Mouse (Mus musculus) heart, embryonic 13.5 days (tissue): ENCODE measurements around the gene Akt3. TPM values are rescaled to one million over a fixed set of nuclear protein-coding genes. Genes with fewer than 3 reads are reported as not detected.

Experiments used
- ATAC-seq: fragments of 200-750 bp; cut with Nextera tagmentation; 2 replicates; pipeline ENCODE4 v1.8.0; 2017; ENCODE audit warnings: moderate TSS enrichment; ENCODE audit not compliant: insufficient number of reproducible peaks, low FRiP score, low TSS enrichment; ENCODE audit errors: extremely low read depth
- H3K27ac ChIP-seq: fragments of 300-500 bp; sonication (generic); replicated peaks from 2 replicates; pipeline ENCODE4 v1.5.1; 2015; ENCODE audit warnings: moderate library complexity, mild to moderate bottlenecking, inconsistent platforms
- H3K27me3 ChIP-seq: fragments of 300-500 bp; sonication (generic); replicated peaks from 2 replicates; pipeline ENCODE4 v1.6.1; 2015; ENCODE audit warnings: mild to moderate bottlenecking, inconsistent platforms
- H3K36me3 ChIP-seq: fragments of 300-500 bp; sonication (generic); 2 replicates; pipeline ENCODE4 v1.6.1; 2015; ENCODE audit warnings: mild to moderate bottlenecking, inconsistent platforms
- H3K4me1 ChIP-seq: fragments of 300-500 bp; sonication (generic); 2 replicates; pipeline ENCODE4 v1.6.1; 2015; ENCODE audit warnings: inconsistent platforms
- H3K4me2 ChIP-seq: fragments of 300-500 bp; sonication (generic); 2 replicates; pipeline ENCODE4 v1.6.1; 2015; ENCODE audit warnings: inconsistent platforms, mild to moderate bottlenecking, moderate library complexity
- H3K4me3 ChIP-seq: fragments of 300-500 bp; sonication (generic); 2 replicates; pipeline ENCODE4 v1.5.1; 2015; ENCODE audit warnings: moderate library complexity, mild to moderate bottlenecking, inconsistent platforms
- H3K9ac ChIP-seq: fragments of 300-500 bp; sonication (generic); 2 replicates; pipeline ENCODE4 v1.6.1; 2015; ENCODE audit warnings: inconsistent platforms, mild to moderate bottlenecking, moderate library complexity
- H3K9me3 ChIP-seq: fragments of 300-500 bp; sonication (generic); 2 replicates; pipeline ENCODE4 v1.6.1; 2016; ENCODE audit warnings: inconsistent platforms
- WGBS: fragments of 180-500 bp; shearing (Covaris S2); methylation state at CpG from one replicate; pipeline ENCODE4 v1.1.7; 2015; ENCODE audit warnings: mixed read lengths; 5-methylcytosine and 5-hydroxymethylcytosine counted together
- polyA plus RNA-seq: library from polyadenylated mRNA; unstranded; fragments of >200 nt; fragmentation: Nextera tagmentation; extraction: Ambion mirVana; gene quantifications from 2 replicates; pipeline ENCODE4 v1.2.1, GENCODE M21; 2015

Gene Akt3
- polyA plus RNA-seq, 1 experiment from 2014 or later: 3.8 TPM

DNA sequence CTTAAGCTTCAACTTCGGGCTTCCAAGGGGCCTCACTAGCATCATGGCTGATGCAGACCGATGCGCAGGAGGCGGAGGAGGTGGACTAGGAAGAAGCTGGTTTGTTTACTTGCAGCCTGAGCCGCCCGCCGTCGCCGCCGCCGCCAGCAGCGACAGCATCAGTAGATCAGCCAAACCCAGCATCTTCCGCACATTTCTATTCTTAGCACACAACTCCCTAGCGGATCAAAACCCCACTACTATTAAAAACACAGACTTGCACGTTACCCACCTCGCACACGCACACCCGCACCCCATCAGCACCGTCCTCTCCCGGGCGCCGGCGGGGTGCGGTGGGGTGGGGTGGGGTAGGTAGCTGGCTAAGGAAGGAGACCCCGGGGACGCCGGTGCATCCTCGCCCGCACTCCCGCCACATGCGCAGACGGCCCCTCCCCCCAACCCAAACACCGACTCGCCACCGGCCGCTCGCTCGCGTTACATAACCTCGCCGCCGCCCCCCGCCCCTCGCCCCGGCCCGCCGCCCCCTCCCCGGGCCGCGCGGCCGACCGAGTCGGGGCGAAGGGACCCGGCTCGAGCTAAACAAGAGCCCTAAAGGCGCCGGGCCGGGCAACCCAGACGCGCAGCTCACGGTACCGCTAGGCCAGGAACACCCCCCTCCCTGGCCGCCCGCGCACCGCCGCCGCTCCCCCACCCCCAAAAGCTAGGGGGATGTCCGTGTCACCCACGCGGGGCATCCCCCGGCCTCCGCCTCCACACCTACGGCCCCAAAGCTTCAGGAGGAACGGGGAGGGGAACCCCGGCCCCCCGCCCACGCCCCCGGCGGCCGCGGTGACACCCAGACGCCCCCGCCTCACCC is 597 bp downstream of the Akt3 start:
- Histone ChIP-seq H3K36me3 (no peaks in the 10 kb centered on the region), H3K9me3 (no peaks in the 10 kb centered on the region), H3K4me3 (peak overlapping the region; percentile 91), H3K27me3 (no peaks in the 10 kb centered on the region), H3K4me1 (peaks cover 13% of the 10 kb centered on the region), H3K27ac (peak overlapping the region; percentile 95), H3K4me2 (peak overlapping the region; percentile 77), H3K9ac (peak overlapping the region; percentile 96)
- ATAC-seq: 0 out of 2 replicates have a peak, but pooled peaks have one; percentile 18
- whole genome bisulfite sequencing: under 1% methylated on average over 71 of the region's 86 CpGs

DNA sequence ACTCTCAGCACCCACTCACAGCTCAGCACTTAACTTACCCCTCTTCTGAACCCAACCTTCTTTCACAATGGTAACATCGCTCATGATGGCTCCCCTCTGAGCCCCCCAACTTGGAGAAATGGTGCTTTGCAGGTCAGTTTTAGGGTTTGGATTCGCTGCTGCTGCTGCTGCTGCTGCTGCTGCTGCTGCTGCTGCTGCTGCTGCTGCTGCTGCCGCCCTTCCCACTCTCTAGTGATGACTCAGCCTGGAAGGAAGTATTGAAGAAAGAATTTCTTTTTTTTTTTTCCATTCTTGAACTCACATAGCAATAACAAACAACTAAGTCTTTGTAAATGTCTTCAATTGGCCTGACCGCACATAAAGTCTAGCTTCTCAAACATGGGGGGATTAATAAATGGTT is 9.4 kb downstream of the Akt3 start:
- Histone ChIP-seq H3K4me3 (peak overlapping the region; percentile 28), H3K9ac (peak overlapping the region; percentile 53; the same call in 1 of the 2 replicates), H3K36me3 (peaks cover 4% of the 10 kb centered on the region; the same call in 1 of the 2 replicates), H3K27ac (no peak overlapping the region; the same call in 1 of the 2 replicates), H3K4me1 (peaks cover 6% of the 10 kb centered on the region), H3K27me3 (no peaks in the 10 kb centered on the region), H3K9me3 (no peaks in the 10 kb centered on the region), H3K4me2 (peak overlapping the region; percentile 45)
- ATAC-seq: no peak
- WGBS: 44% methylated on average over 4 of the region's 4 CpGs

DNA sequence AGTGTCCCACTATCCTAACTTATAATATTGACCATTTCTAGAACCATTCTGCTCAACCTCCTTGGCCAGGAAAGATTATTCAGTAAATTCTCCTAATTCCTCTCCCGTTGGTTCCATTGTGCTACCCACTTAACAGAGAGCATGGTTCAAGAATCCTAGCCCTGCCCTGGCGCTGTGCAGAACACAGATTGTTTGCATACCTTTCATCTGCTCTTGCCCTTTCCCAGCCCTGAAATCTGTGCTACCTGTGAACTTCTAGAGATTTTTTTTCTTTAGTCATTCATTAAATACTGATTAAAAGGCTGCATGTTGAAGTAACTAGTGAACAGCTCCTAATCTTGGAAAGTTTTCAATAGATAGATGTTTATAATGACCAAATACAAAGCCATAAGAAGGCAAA is 19.6 kb downstream of the Akt3 start:
- no peak overlapping the region for H3K4me3 ChIP-seq
- H3K27me3 ChIP-seq: no peaks in the 10 kb centered on the region
- ATAC-seq: no peak; the same call in 1 of the 2 replicates
- no peak overlapping the region for H3K9ac ChIP-seq
- WGBS: 26% methylated on average over 2 of the region's 2 CpGs
- H3K4me2 ChIP-seq: no peak overlapping the region
- no peaks in the 10 kb centered on the region for H3K9me3 ChIP-seq
- H3K36me3 ChIP-seq: peaks cover 9% of the 10 kb centered on the region
- no peak overlapping the region for H3K27ac ChIP-seq
- peaks cover 4% of the 10 kb centered on the region; the same call in 1 of the 2 replicates for H3K4me1 ChIP-seq

DNA sequence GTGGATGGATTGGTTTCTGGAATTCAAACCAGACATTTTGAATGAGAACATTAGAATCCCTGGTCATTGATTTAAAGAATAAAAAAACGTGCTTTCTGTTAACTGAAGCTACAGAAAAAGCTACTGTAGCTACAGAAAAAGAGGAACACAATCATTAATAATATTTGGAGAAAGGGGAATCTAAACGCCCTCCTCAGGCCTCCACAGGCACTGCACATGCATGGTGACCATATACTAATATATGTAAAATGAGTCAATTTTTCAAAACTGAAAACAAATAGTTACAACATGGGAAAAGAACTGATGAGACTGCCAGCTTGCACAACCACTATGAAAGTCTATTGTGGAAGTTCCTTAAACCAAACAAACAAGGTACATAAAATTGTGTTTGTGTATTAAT is 21.3 kb downstream of the Akt3 start:
- no peak overlapping the region for H3K4me3 ChIP-seq
- 60% methylated on average over 2 of the region's 2 CpGs for WGBS
- peaks cover 4% of the 10 kb centered on the region; the same call in 1 of the 2 replicates for H3K4me1 ChIP-seq
- no peak overlapping the region for H3K27ac ChIP-seq
- no peak overlapping the region for H3K4me2 ChIP-seq
- no peak for ATAC-seq
- no peak overlapping the region for H3K9ac ChIP-seq
- peaks cover 9% of the 10 kb centered on the region for H3K36me3 ChIP-seq
- no peaks in the 10 kb centered on the region for H3K9me3 ChIP-seq
- H3K27me3 ChIP-seq: no peaks in the 10 kb centered on the region

DNA sequence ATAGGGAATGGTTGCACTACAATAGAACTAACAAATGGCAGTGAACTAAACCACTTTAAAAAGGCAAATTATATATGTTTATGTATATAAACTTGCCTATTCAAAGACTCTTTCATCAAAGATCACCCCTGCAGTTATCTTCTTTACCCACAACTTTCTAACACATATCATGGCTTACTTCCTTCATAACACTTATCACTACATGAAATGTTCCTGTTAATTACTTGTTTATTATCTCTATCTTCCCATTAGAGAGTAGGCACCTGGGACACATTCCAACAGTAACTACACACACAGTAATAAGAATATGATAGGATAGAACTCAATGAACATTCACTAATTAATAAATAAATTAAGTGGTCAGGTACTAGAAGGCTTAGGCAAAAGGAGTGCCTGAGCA is 21.8 kb downstream of the Akt3 start:
- no peak for ATAC-seq

GRCm38 (mm10) chr1:177234462-177234861 is 23.5 kb downstream of the Akt3 start:
- no peaks in the 10 kb centered on the region for H3K27me3 ChIP-seq
- H3K9me3 ChIP-seq: no peaks in the 10 kb centered on the region
- H3K36me3 ChIP-seq: peaks cover 15% of the 10 kb centered on the region
- peaks cover 4% of the 10 kb centered on the region; the same call in 1 of the 2 replicates for H3K4me1 ChIP-seq
- ATAC-seq: no peak
- no peak overlapping the region for H3K9ac ChIP-seq
- H3K4me3 ChIP-seq: no peak overlapping the region
- 86% methylated on average over 5 of the region's 5 CpGs for WGBS
- H3K4me2 ChIP-seq: no peak overlapping the region
- H3K27ac ChIP-seq: no peak overlapping the region

More for the DNA sequence above, 21.8 kb downstream of the Akt3 start:
- Histone ChIP-seq H3K4me3 (no peak overlapping the region), H3K4me2 (no peak overlapping the region), H3K27me3 (no peaks in the 10 kb centered on the region), H3K36me3 (peaks cover 9% of the 10 kb centered on the region), H3K9me3 (no peaks in the 10 kb centered on the region), H3K4me1 (peaks cover 4% of the 10 kb centered on the region; the same call in 1 of the 2 replicates), H3K9ac (no peak overlapping the region), H3K27ac (no peak overlapping the region)

GRCm38 (mm10) chr1:177231122-177231521 is 26.9 kb downstream of the Akt3 start:
- Histone ChIP-seq H3K36me3 (peaks cover 15% of the 10 kb centered on the region), H3K9ac (no peak overlapping the region), H3K4me1 (no peaks in the 10 kb centered on the region), H3K27ac (no peak overlapping the region), H3K4me2 (no peak overlapping the region), H3K27me3 (no peaks in the 10 kb centered on the region), H3K9me3 (no peaks in the 10 kb centered on the region), H3K4me3 (no peak overlapping the region)
- no peak for ATAC-seq

DNA sequence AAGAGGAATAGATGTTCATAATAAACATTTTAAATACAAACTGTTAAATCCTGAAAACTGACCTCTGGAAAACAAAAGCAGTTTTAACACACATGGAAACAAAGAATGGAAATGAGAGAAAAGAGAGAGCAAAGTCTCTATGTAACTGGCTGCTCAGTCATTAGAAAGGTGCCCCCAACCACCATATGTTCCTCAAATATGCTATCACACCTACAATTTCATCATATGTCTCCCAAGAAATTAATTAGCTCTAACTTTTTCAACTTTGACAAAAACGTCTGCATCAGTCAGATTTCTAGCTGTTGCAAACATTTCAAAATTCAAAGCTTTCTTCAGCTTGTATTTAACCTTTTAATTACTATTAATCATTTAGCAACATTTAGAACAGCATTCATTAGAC is 59.0 kb downstream of the Akt3 start:
- no peak for ATAC-seq
- no peak overlapping the region for H3K27ac ChIP-seq
- WGBS: 58% methylated on average over 1 of the region's 1 CpGs
- no peaks in the 10 kb centered on the region for H3K9me3 ChIP-seq
- no peak overlapping the region for H3K4me2 ChIP-seq
- H3K4me1 ChIP-seq: no peaks in the 10 kb centered on the region
- H3K27me3 ChIP-seq: no peaks in the 10 kb centered on the region
- H3K36me3 ChIP-seq: no peaks in the 10 kb centered on the region
- no peak overlapping the region for H3K9ac ChIP-seq
- no peak overlapping the region for H3K4me3 ChIP-seq

DNA sequence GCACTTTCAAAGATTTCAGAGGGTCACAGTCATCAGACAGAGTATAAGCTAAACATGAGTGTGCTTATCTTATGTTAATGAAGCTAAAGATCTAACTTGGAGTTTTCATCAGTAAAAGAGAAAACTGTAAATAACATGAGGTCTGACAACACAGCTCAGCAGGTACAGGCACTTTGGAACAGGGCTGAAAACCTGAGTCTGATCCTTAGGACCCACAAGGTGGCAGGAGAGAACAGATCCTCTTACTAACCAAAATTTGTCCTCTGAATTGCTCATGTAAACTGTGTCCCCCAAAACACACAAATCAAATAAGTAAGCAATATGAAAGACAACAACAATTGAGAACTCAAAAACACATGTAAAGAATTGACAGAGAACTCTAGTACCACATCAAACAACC is 62.8 kb downstream of the Akt3 start:
- ATAC-seq: no peak
- H3K27me3 ChIP-seq: no peaks in the 10 kb centered on the region
- H3K36me3 ChIP-seq: no peaks in the 10 kb centered on the region
- H3K9ac ChIP-seq: no peak overlapping the region
- H3K4me3 ChIP-seq: no peak overlapping the region
- H3K4me2 ChIP-seq: no peak overlapping the region
- no peak overlapping the region for H3K27ac ChIP-seq
- no peaks in the 10 kb centered on the region for H3K4me1 ChIP-seq
- no peaks in the 10 kb centered on the region for H3K9me3 ChIP-seq

- WGBS: 49% methylated on average over 1 of the region's 1 CpGs
- Histone ChIP-seq H3K27ac (no peak overlapping the region), H3K9ac (no peak overlapping the region), H3K36me3 (no peaks in the 10 kb centered on the region), H3K4me2 (no peak overlapping the region), H3K27me3 (no peaks in the 10 kb centered on the region), H3K4me1 (no peaks in the 10 kb centered on the region), H3K4me3 (no peak overlapping the region), H3K9me3 (no peaks in the 10 kb centered on the region)
- ATAC-seq: no peak
Measured at GRCm38 (mm10) chr1:177194324-177194723, 63.7 kb downstream of the Akt3 start.

DNA sequence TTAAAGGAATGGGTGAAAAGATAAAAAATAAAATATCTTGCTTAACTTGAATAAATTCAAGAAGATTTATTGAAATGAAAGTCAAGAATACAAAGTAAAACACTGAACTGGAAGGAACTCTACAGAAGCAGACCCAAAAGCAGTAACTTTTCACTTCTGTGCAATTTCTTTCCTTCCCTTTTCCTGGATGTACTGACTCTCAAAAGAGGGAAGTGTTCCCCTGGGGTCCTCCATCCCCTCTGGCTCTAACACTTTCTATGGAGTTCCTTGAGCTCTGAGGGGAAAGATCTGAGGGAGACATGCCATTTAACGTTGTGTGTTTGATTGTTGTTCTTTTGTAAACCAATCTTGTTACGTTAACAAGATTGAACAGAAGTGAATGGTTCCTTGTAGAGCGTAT is 66.4 kb downstream of the Akt3 start:
- Histone ChIP-seq H3K9ac (no peak overlapping the region), H3K4me3 (no peak overlapping the region), H3K27ac (no peak overlapping the region), H3K4me2 (no peak overlapping the region), H3K9me3 (no peaks in the 10 kb centered on the region), H3K4me1 (no peaks in the 10 kb centered on the region), H3K36me3 (no peaks in the 10 kb centered on the region), H3K27me3 (no peaks in the 10 kb centered on the region)
- ATAC-seq: no peak
- WGBS: 67% methylated on average over 3 of the region's 3 CpGs

DNA sequence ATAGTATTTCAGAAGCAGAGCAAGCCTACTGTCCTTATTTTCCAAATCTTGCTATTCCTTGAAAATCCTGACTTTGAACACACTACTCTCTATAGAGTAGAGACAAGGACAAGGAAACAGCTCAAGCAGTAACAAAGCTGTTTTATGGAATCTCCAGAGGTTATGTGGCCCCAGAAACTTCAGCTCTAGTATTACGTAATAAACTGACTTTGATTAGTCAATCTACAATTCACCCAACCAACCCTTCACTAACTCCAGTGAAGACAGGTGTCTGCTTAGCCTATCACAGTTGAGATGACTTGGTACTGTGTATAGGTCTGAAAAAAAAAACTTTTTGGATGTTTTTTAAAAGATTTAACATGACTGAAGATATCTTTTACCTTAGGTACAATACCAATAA is 67.6 kb downstream of the Akt3 start:
- H3K9me3 ChIP-seq: no peaks in the 10 kb centered on the region

More for the DNA sequence above, 67.6 kb downstream of the Akt3 start:
- Histone ChIP-seq H3K27ac (no peak overlapping the region), H3K27me3 (no peaks in the 10 kb centered on the region), H3K36me3 (no peaks in the 10 kb centered on the region), H3K9ac (no peak overlapping the region), H3K4me1 (no peaks in the 10 kb centered on the region), H3K4me2 (no peak overlapping the region), H3K4me3 (no peak overlapping the region)
- 93% methylated on average over 1 of the region's 1 CpGs for WGBS
- ATAC-seq: no peak
